Mouse (Mus musculus): ENCODE data around the gene Txnrd3. TPM values are rescaled to one million over a fixed set of nuclear protein-coding genes. Genes with fewer than 3 reads are reported as not detected.

Gene Txnrd3
- polyA plus RNA-seq, 1 experiment from 2014 or later, result 7.6 TPM

GRCm38 (mm10) chr6:89658931-89659330 lies 15.1 kb downstream of the Txnrd3 start:
- H3K36me3 ChIP-seq (ENCODE audit: poor library complexity, severe bottlenecking), result peaks cover 9% of the 10 kb centered on the region; the same call in 1 of the 2 replicates
- no peak for ATAC-seq
- H3K4me3 ChIP-seq, result no peak overlapping the region
- no peak overlapping the region for H3K4me2 ChIP-seq
- H3K27ac ChIP-seq, result no peak overlapping the region
- no peaks in the 10 kb centered on the region for H3K27me3 ChIP-seq
- no peaks in the 10 kb centered on the region for H3K9me3 ChIP-seq (replicated peaks)
- H3K9ac ChIP-seq, result no peak overlapping the region
- H3K4me1 ChIP-seq, result no peaks in the 10 kb centered on the region
- WGBS, result 87% methylated on average over 6 of the region's 6 CpGs

DNA sequence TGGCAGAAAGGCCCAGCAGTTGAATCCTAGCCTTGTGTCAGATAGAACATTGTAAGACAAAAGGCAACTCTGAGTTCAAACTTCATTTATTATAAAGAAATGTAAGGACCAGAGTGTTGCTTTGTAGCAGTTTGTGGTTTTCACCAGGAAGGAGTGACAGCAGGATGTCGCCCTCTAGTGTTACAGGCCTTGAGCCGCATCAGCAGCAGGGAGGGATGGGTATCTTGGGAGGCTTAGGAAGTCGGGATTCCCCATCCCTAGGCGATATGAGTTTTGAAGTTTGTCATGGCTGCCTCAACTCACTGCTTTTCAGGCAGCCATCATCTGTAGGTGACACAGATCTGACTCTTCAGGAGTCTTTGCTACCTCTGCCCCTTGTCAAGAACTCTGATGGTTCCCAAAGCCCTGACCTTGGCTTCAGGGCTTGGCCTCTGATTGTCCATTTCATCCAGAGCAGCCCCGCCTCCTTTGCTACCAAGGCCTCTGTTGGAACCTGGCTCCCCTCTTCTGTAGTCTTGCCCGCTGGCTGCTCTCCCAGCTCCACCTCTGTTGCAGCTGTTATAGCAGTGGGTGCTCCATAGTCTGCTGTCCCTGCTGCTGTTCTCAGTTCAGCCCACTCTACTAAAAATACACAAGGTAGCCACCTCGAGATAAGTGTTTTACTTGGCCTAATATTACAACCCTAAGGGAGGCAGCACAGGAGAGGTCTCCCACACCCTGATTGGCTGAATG lies 16.1 kb downstream of the Txnrd3 start:
- WGBS, result 35% methylated on average over 7 of the region's 7 CpGs
- Histone ChIP-seq H3K27ac (no peak overlapping the region), H3K9me3 (replicated peaks) (no peaks in the 10 kb centered on the region), H3K27me3 (no peaks in the 10 kb centered on the region), H3K36me3 (ENCODE audit: poor library complexity, severe bottlenecking) (peaks cover 11% of the 10 kb centered on the region; the same call in 1 of the 2 replicates), H3K9ac (no peak overlapping the region), H3K4me1 (no peaks in the 10 kb centered on the region), H3K4me2 (no peak overlapping the region), H3K4me3 (no peak overlapping the region)
- no peak for ATAC-seq

GRCm38 (mm10) chr6:89660490-89660889 lies 16.7 kb downstream of the Txnrd3 start:
- H3K4me3 ChIP-seq, result no peak overlapping the region
- ATAC-seq, result no peak
- H3K36me3 ChIP-seq (ENCODE audit: poor library complexity, severe bottlenecking), result peaks cover 11% of the 10 kb centered on the region; the same call in 1 of the 2 replicates
- no peaks in the 10 kb centered on the region for H3K27me3 ChIP-seq
- no peak overlapping the region for H3K27ac ChIP-seq
- H3K9me3 ChIP-seq (replicated peaks), result no peaks in the 10 kb centered on the region
- no peak overlapping the region for H3K9ac ChIP-seq
- WGBS, result 88% methylated on average over 1 of the region's 1 CpGs
- no peaks in the 10 kb centered on the region for H3K4me1 ChIP-seq
- H3K4me2 ChIP-seq, result no peak overlapping the region

GRCm38 (mm10) chr6:89662521-89662920 lies 18.7 kb downstream of the Txnrd3 start:
- ATAC-seq, result no peak
- Histone ChIP-seq H3K27me3 (no peaks in the 10 kb centered on the region), H3K9me3 (replicated peaks) (no peaks in the 10 kb centered on the region), H3K4me2 (no peak overlapping the region), H3K9ac (no peak overlapping the region), H3K4me1 (no peaks in the 10 kb centered on the region), H3K4me3 (no peak overlapping the region), H3K36me3 (ENCODE audit: poor library complexity, severe bottlenecking) (peaks cover 11% of the 10 kb centered on the region; the same call in 1 of the 2 replicates), H3K27ac (no peak overlapping the region)
- 85% methylated on average over 3 of the region's 3 CpGs for WGBS

GRCm38 (mm10) chr6:89665155-89665554 lies 21.4 kb downstream of the Txnrd3 start:
- Histone ChIP-seq H3K9me3 (replicated peaks) (no peaks in the 10 kb centered on the region), H3K27ac (no peak overlapping the region), H3K4me3 (no peak overlapping the region), H3K36me3 (ENCODE audit: poor library complexity, severe bottlenecking) (peaks cover 11% of the 10 kb centered on the region; the same call in 1 of the 2 replicates), H3K9ac (no peak overlapping the region), H3K27me3 (no peaks in the 10 kb centered on the region), H3K4me1 (no peaks in the 10 kb centered on the region), H3K4me2 (no peak overlapping the region)
- no peak for ATAC-seq
- WGBS, result 28% methylated on average over 8 of the region's 8 CpGs

DNA sequence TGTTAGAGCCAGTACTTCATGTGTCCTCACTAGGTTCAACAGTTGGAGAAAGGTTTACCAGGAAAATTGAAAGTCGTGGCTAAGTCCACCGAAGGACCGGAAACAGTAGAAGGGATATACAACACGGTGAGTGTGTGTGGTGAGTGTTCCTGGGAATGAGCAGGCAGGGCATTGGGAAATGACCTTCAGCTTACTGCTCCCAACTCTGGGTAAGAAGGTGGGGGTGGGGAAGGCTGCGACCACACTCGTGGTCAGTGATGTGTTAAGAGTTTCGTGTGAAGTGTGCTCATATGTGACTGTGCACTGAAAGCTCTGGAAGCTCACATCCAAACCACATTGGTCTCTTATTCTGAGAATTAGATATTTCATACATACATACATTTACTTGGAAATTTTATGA lies 21.9 kb downstream of the Txnrd3 start:
- WGBS, result 76% methylated on average over 7 of the region's 7 CpGs
- no peaks in the 10 kb centered on the region for H3K4me1 ChIP-seq

DNA sequence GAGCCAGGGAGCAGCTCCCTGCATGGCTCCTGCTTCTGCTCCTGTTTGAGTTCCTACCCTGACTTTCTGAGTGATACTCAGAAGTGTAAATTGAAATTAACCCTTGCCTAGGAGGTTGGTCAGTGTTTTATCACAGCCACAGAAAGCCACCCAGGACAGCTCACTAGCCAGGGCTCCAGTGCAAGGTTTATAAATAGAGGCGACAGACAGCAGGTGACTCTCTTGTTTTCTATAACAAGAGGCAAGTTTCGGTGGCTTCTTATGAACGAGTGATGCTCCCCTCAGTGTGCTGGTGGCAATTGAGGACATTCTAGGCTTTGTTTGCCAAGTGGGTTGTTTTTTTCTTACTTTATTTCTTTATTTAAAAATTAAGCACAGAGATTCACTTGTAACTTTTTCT lies 23.2 kb downstream of the Txnrd3 start:
- Histone ChIP-seq H3K36me3 (ENCODE audit: poor library complexity, severe bottlenecking) (peaks cover 11% of the 10 kb centered on the region; the same call in 1 of the 2 replicates), H3K9ac (no peak overlapping the region), H3K27me3 (no peaks in the 10 kb centered on the region), H3K9me3 (replicated peaks) (no peaks in the 10 kb centered on the region), H3K4me3 (no peak overlapping the region), H3K4me2 (no peak overlapping the region), H3K27ac (no peak overlapping the region), H3K4me1 (no peaks in the 10 kb centered on the region)
- WGBS, result 79% methylated on average over 3 of the region's 3 CpGs
- ATAC-seq, result no peak

More for the DNA sequence above, 21.9 kb downstream of the Txnrd3 start:
- Histone ChIP-seq H3K4me2 (no peak overlapping the region), H3K27ac (no peak overlapping the region), H3K9ac (no peak overlapping the region), H3K4me3 (no peak overlapping the region), H3K9me3 (replicated peaks) (no peaks in the 10 kb centered on the region), H3K36me3 (ENCODE audit: poor library complexity, severe bottlenecking) (peaks cover 11% of the 10 kb centered on the region; the same call in 1 of the 2 replicates), H3K27me3 (no peaks in the 10 kb centered on the region)
- ATAC-seq, result no peak

DNA sequence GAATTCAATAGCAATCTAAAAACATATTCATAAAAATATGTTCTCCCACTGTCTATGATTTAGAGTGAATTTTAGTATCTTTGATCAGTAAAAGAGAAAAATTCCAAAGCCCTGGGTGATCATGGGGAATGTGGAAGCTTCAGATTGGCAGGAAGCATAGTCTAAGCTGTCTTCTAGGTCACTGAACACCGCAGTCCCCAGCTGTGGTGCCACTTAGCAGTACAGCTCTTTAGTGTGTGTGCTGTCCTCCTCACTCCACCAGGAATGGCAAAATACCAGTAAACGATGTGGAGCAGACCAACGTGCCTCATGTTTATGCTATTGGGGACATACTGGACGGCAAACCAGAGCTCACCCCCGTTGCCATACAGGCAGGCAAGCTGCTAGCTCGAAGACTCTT lies 25.8 kb downstream of the Txnrd3 start:
- no peaks in the 10 kb centered on the region for H3K27me3 ChIP-seq
- no peaks in the 10 kb centered on the region for H3K9me3 ChIP-seq (replicated peaks)
- H3K4me2 ChIP-seq, result no peak overlapping the region
- peaks cover 6% of the 10 kb centered on the region; the same call in 1 of the 2 replicates for H3K4me1 ChIP-seq
- no peak overlapping the region for H3K27ac ChIP-seq
- no peak for ATAC-seq
- WGBS, result 76% methylated on average over 6 of the region's 6 CpGs
- H3K36me3 ChIP-seq (ENCODE audit: poor library complexity, severe bottlenecking), result no peaks in the 10 kb centered on the region
- no peak overlapping the region for H3K9ac ChIP-seq
- no peak overlapping the region for H3K4me3 ChIP-seq

DNA sequence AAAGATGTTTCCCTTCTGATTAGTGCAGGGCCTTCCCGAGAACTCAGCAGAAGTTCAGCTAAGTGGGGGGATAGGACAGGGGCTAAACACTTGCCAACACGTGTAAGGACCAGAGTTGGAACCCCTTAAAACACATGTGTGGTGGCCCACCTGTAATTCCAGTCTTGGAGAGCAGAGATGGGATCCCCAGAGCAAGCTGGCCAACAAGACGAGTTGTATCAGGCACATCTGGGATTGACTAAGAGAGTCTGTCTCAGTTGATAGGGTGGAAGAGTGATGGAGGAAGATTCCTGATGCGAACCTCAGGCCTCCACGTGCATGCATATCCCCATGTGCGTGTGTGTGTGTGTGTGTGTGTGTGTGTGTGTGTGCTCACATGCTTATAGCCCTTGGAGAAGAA lies 27.6 kb downstream of the Txnrd3 start:
- Histone ChIP-seq H3K27me3 (no peaks in the 10 kb centered on the region), H3K4me3 (no peak overlapping the region), H3K36me3 (ENCODE audit: poor library complexity, severe bottlenecking) (peaks cover 6% of the 10 kb centered on the region), H3K4me1 (peaks cover 6% of the 10 kb centered on the region; the same call in 1 of the 2 replicates), H3K9ac (no peak overlapping the region), H3K9me3 (replicated peaks) (no peaks in the 10 kb centered on the region), H3K4me2 (no peak overlapping the region), H3K27ac (no peak overlapping the region)
- no peak for ATAC-seq
- 84% methylated on average over 6 of the region's 6 CpGs for WGBS

GRCm38 (mm10) chr6:89672641-89673040 lies 28.9 kb downstream of the Txnrd3 start:
- Histone ChIP-seq H3K9ac (no peak overlapping the region), H3K27ac (no peak overlapping the region), H3K4me3 (no peak overlapping the region), H3K36me3 (ENCODE audit: poor library complexity, severe bottlenecking) (peaks cover 6% of the 10 kb centered on the region), H3K27me3 (no peaks in the 10 kb centered on the region), H3K4me2 (no peak overlapping the region), H3K4me1 (peaks cover 6% of the 10 kb centered on the region; the same call in 1 of the 2 replicates), H3K9me3 (replicated peaks) (no peaks in the 10 kb centered on the region)
- peak; percentile 24; the same call in 1 of the 2 replicates for ATAC-seq
- WGBS, result 87% methylated on average over 7 of the region's 7 CpGs

DNA sequence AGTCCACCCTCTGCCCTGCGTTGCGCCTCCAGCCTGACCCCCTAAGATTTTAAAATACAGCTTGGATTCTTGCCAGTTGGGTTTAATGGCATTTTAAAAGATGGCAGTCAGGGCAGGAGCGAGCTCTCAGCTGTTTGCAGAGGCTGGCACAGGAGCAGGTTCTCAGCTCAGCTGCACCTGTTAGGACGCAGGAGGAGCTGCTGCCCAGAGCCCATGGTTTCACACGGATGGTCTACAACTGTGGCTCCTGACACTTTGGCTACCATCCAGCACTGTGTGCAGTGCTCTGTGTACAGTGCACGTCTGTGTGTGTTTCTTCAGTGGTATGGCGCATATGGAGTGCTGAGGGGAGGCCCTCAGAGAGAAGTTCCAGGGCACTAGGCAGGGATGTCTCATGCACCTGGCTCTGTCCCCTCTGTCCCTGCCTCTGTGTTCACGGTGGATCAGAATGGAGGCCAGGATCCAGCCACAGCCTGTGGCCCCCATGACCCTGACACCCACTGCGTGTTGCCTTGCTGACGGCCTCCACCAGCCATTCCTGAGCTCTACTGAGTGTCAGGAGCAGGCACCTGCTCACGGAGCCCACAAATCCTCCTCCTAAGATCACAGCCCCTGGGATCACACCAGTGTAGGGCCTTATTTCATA lies 29.5 kb downstream of the Txnrd3 start:
- Histone ChIP-seq H3K27ac (no peak overlapping the region), H3K36me3 (ENCODE audit: poor library complexity, severe bottlenecking) (peaks cover 6% of the 10 kb centered on the region), H3K4me1 (peaks cover 6% of the 10 kb centered on the region; the same call in 1 of the 2 replicates), H3K9ac (no peak overlapping the region), H3K4me2 (no peak overlapping the region), H3K4me3 (no peak overlapping the region), H3K9me3 (replicated peaks) (no peaks in the 10 kb centered on the region), H3K27me3 (no peaks in the 10 kb centered on the region)
- ATAC-seq, result peak; percentile 58; the same call in 1 of the 2 replicates
- WGBS, result 83% methylated on average over 11 of the region's 11 CpGs

GRCm38 (mm10) chr6:89678522-89678921 lies 34.7 kb downstream of the Txnrd3 start:
- 64% methylated on average over 4 of the region's 4 CpGs for WGBS
- no peak overlapping the region for H3K4me2 ChIP-seq
- H3K4me1 ChIP-seq, result no peaks in the 10 kb centered on the region
- H3K27me3 ChIP-seq, result no peaks in the 10 kb centered on the region
- peaks cover 6% of the 10 kb centered on the region for H3K36me3 ChIP-seq (ENCODE audit: poor library complexity, severe bottlenecking)
- H3K4me3 ChIP-seq, result no peak overlapping the region
- H3K9me3 ChIP-seq (replicated peaks), result no peaks in the 10 kb centered on the region
- H3K27ac ChIP-seq, result no peak overlapping the region
- H3K9ac ChIP-seq, result no peak overlapping the region
- ATAC-seq, result no peak

Data from forebrain, embryonic 13.5 days (tissue).